19 mouse cellular contexts compared by ENCODE assay signal in genomic region chr9:22124169-22124568, GRCm38 (mm10).
"Had no signal": no experiment of that assay in that cellular context is flagged by ENCODE, and none has a peak within 500 bp of the region (broad histone marks: within the 10 kb centered on the region; RNA-seq: fewer than 3 reads in every experiment).

No protein-coding gene starts in this region.

- DNase-seq: kidney, adult 18-20 months; kidney, adult 9 months; kidney, postnatal 14 days; kidney, postnatal 4 days; lung, adult 18-20 months; lung, postnatal 10 days; lung, postnatal 36 days; right cerebral cortex, adult 18-20 months; right cerebral cortex, postnatal 14 days; thymus, postnatal 25 days had no signal

- H3K9ac ChIP-seq: intestine, embryonic 15.5 days; lung, embryonic 15.5 days; midbrain, embryonic 15.5 days; neural tube, embryonic 12.5 days; neural tube, embryonic 15.5 days; stomach, embryonic 15.5 days had no signal

- H3K27me3 ChIP-seq: intestine, embryonic 15.5 days; lung, embryonic 15.5 days; midbrain, embryonic 15.5 days; stomach, embryonic 15.5 days had no signal

- H3K9me3 ChIP-seq: intestine, embryonic 15.5 days; lung, embryonic 15.5 days; midbrain, embryonic 10.5 days; midbrain, embryonic 15.5 days; neural tube, embryonic 12.5 days; neural tube, embryonic 15.5 days; stomach, embryonic 15.5 days had no signal

- H3K4me2 ChIP-seq: intestine, embryonic 15.5 days; lung, embryonic 15.5 days; midbrain, embryonic 15.5 days; neural tube, embryonic 12.5 days; neural tube, embryonic 15.5 days; stomach, embryonic 15.5 days had no signal

- H3K4me1 ChIP-seq: intestine, embryonic 15.5 days; lung, embryonic 15.5 days; midbrain, embryonic 15.5 days; neural tube, embryonic 12.5 days; neural tube, embryonic 15.5 days; stomach, embryonic 15.5 days had no signal

- H3K4me3 ChIP-seq: intestine, embryonic 15.5 days; left cerebral cortex, adult 2 months; lung, embryonic 15.5 days; megakaryocyte, embryonic 14.5 days; midbrain, embryonic 10.5 days; midbrain, embryonic 15.5 days; neural tube, embryonic 12.5 days; neural tube, embryonic 15.5 days; stomach, embryonic 15.5 days had no signal

- ATAC-seq: intestine, embryonic 15.5 days; midbrain, embryonic 15.5 days had no signal

- H3K27ac ChIP-seq: intestine, embryonic 15.5 days; left cerebral cortex, adult 2 months; lung, embryonic 15.5 days; midbrain, embryonic 10.5 days; midbrain, embryonic 15.5 days; neural tube, embryonic 12.5 days; neural tube, embryonic 15.5 days; stomach, embryonic 15.5 days had no signal

- H3K36me3 ChIP-seq: intestine, embryonic 15.5 days; lung, embryonic 15.5 days; midbrain, embryonic 10.5 days; midbrain, embryonic 15.5 days; neural tube, embryonic 12.5 days; neural tube, embryonic 15.5 days; stomach, embryonic 15.5 days had no signal
